Mouse (Mus musculus) neural tube, embryonic 14.5 days (tissue): ENCODE results near the gene Pcgf6. TPM values are rescaled to one million over a fixed set of nuclear protein-coding genes. Genes with fewer than 3 reads are reported as not detected.

Experiments
- ATAC-seq: fragments of 200-750 bp; cut with Nextera tagmentation; 2 replicates; pipeline ENCODE4 v1.8.0; 2017; ENCODE audit warnings: low read depth, mild to moderate bottlenecking, moderate TSS enrichment, moderate library complexity
- H3K27ac ChIP-seq: fragments of 300-500 bp; sonication (generic); 2 replicates; pipeline ENCODE4 v1.5.1; 2014; ENCODE audit warnings: low read depth, mild to moderate bottlenecking, control low read depth, low read length, moderate library complexity, mixed read lengths
- H3K27me3 ChIP-seq: fragments of 300-500 bp; sonication (generic); 2 replicates; pipeline ENCODE4 v1.6.1; 2014; ENCODE audit warnings: low read length; ENCODE audit not compliant: control insufficient read depth, insufficient read depth
- H3K36me3 ChIP-seq: fragments of 300-500 bp; sonication (generic); 2 replicates; pipeline ENCODE4 v1.6.1; 2014; ENCODE audit warnings: low read length, mixed read lengths; ENCODE audit not compliant: control insufficient read depth, insufficient read depth
- H3K4me1 ChIP-seq: fragments of 300-500 bp; sonication (generic); 2 replicates; pipeline ENCODE4 v1.6.1; 2014; ENCODE audit warnings: low read length; ENCODE audit not compliant: control insufficient read depth, insufficient read depth
- H3K4me2 ChIP-seq: fragments of 300-500 bp; sonication (generic); 2 replicates; pipeline ENCODE4 v1.6.1; 2014; ENCODE audit warnings: mild to moderate bottlenecking, low read depth, low read length, control low read depth
- H3K4me3 ChIP-seq: fragments of 300-500 bp; sonication (generic); 2 replicates; pipeline ENCODE4 v1.5.1; 2014; ENCODE audit warnings: low read depth, low read length, control low read depth, mixed read lengths
- H3K9ac ChIP-seq: fragments of 300-500 bp; sonication (generic); replicated peaks from 2 replicates; pipeline ENCODE4 v1.6.1; 2014; ENCODE audit warnings: low read depth, mild to moderate bottlenecking, control low read depth, low read length, mixed read lengths
- H3K9me3 ChIP-seq: fragments of 300-500 bp; sonication (generic); 2 replicates; pipeline ENCODE4 v1.6.1; 2016; ENCODE audit warnings: low read length; ENCODE audit not compliant: control insufficient read depth
- WGBS: fragments of 180-500 bp; shearing (Covaris S2); extraction: QIAGEN DNeasy Blood & Tissue Kit; methylation state at CpG from one replicate; pipeline ENCODE4 v1.1.7; 2014; 5-methylcytosine and 5-hydroxymethylcytosine counted together
- polyA plus RNA-seq: library from polyadenylated mRNA; unstranded; fragments of >200 nt; fragmentation: Nextera tagmentation; extraction: Ambion mirVana; gene quantifications from 2 replicates; pipeline ENCODE4 v1.2.1, GENCODE M21; 2014

Gene Pcgf6
- polyA plus RNA-seq, 1 experiment from 2014 or later: 46.9 TPM

DNA sequence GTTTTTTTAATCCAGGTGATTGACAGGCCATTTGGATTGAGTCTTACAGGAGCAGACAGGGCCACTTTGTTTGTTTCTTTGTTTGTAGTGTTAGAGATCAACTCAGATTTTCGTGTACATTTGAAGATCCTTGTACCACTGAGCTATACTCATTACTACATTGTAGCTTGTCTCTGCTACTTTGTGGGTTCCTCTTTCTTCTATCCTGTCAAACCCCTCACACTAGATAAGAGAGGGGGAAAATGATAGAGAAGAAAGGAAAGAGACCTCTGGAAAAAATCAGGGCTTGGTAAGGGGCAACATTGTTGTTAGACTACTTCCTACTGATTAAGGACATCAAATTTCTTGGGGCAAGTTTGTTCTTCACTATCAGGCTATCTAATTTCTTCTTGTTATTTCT is 7.0 kb upstream of the Pcgf6 start:
- no peak overlapping the region for H3K27ac ChIP-seq
- no peak overlapping the region for H3K4me3 ChIP-seq
- H3K4me2 ChIP-seq: no peak overlapping the region
- H3K4me1 ChIP-seq: no peaks in the 10 kb centered on the region
- no peaks in the 10 kb centered on the region for H3K27me3 ChIP-seq
- H3K36me3 ChIP-seq: no peaks in the 10 kb centered on the region
- no peak for ATAC-seq
- no peak overlapping the region for H3K9ac ChIP-seq
- no peaks in the 10 kb centered on the region for H3K9me3 ChIP-seq
- 84% methylated on average over 1 of the region's 1 CpGs for WGBS

DNA sequence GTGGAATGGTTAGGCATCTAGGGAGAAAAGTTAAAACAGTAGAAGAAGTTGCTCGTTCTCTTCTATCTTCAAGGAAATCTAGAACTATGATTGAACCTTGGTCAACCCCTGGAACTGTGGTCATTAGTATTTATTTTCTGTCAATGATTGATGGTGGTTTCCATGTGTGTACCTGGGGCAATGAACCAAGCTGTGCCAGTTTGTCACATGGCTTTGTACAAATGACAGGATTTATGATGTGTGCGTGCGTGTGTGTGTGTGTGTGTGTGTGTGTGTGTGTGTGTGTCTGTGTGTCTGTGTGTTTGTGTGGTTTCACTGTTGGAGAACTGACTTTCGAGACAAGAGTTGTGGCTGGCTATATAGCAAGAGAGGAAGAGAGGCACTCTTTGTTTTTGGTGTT is 2.8 kb upstream of the Pcgf6 start:
- Histone ChIP-seq H3K4me3 (no peak overlapping the region), H3K27me3 (no peaks in the 10 kb centered on the region), H3K36me3 (no peaks in the 10 kb centered on the region), H3K27ac (no peak overlapping the region), H3K9ac (no peak overlapping the region), H3K4me2 (no peak overlapping the region), H3K4me1 (peaks cover 12% of the 10 kb centered on the region), H3K9me3 (no peaks in the 10 kb centered on the region)
- ATAC-seq: no peak
- 83% methylated on average over 4 of the region's 4 CpGs for WGBS

DNA sequence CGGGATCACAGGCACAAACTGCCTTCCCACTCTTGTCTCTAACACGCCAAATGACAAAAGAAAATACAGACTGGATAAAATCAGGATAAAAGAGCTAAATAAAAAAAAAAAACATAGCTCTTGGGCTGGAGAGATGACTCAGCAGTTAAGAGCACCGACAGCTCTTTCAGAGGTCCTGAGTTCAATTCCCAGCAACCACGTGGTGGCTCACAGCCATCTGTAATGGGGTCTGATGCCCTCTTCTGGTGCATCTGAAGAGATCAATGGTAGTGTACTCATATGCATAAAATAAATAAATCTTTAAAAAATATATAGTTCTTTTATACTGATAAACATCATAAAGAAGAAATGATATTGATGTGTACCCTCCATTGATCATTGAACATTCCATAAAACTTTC is 2.2 kb upstream of the Pcgf6 start:
- peaks cover 12% of the 10 kb centered on the region for H3K4me1 ChIP-seq
- H3K27me3 ChIP-seq: no peaks in the 10 kb centered on the region
- H3K9me3 ChIP-seq: no peaks in the 10 kb centered on the region
- ATAC-seq: no peak
- H3K4me3 ChIP-seq: no peak overlapping the region
- 89% methylated on average over 4 of the region's 4 CpGs for WGBS
- H3K4me2 ChIP-seq: no peak overlapping the region
- H3K27ac ChIP-seq: no peak overlapping the region
- no peaks in the 10 kb centered on the region for H3K36me3 ChIP-seq
- no peak overlapping the region for H3K9ac ChIP-seq

DNA sequence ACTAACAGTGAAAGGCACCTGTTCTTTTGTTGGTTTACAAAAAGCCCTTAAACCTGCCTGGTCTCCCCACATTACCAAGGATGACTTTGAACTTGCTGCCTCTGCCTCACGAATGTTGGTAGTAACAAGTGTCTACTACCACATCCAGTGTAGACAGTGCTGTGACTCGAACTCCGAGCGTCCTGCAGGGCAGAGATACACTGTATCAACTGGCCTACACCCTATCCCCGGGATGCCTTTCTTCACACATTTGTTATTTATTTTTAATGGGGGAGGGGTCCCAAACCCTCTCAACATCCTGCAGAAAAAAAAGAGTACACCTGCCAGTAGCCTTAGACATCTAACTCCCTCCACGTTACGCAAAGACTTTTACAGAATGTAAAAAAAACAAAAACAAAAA is 866 bp downstream of the Pcgf6 start:
- no peaks in the 10 kb centered on the region for H3K27me3 ChIP-seq
- H3K36me3 ChIP-seq: no peaks in the 10 kb centered on the region; the same call in 1 of the 2 replicates
- peak overlapping the region; percentile 90 for H3K9ac ChIP-seq
- peak overlapping the region; percentile 96 for H3K4me3 ChIP-seq
- WGBS: 7% methylated on average over 7 of the region's 7 CpGs
- ATAC-seq: peak; percentile 58; the same call in 1 of the 2 replicates
- H3K27ac ChIP-seq: peak overlapping the region; percentile 92
- H3K4me1 ChIP-seq: peaks cover 12% of the 10 kb centered on the region
- no peaks in the 10 kb centered on the region for H3K9me3 ChIP-seq
- peak overlapping the region; percentile 61 for H3K4me2 ChIP-seq

DNA sequence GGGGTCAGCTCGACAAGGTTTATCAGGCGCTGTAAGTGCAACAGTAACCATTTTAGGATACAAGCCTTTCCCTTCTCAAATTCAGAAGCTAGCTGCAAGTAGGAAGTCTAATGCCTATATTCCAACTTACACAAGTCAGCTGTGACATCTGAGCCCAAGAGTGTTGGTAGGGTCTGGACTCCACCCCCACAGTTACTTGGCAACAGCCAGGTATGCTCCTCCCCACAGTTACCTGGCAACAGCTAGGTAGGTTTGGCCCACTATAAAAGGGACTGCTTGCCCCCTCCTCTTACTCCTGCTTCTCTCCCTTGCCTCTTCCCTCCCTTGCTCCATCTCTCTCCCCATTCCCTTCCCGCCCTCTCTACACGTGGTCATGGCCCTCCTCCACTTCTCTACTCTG is 1.6 kb downstream of the Pcgf6 start:
- 63% methylated on average over 4 of the region's 4 CpGs for WGBS
- Histone ChIP-seq H3K4me1 (peaks cover 12% of the 10 kb centered on the region), H3K27me3 (no peaks in the 10 kb centered on the region), H3K9me3 (no peaks in the 10 kb centered on the region), H3K4me3 (no peak overlapping the region), H3K9ac (no peak overlapping the region), H3K27ac (no peak overlapping the region), H3K36me3 (no peaks in the 10 kb centered on the region; the same call in 1 of the 2 replicates), H3K4me2 (peak overlapping the region; percentile 61; the same call in 1 of the 2 replicates)
- ATAC-seq: no peak

DNA sequence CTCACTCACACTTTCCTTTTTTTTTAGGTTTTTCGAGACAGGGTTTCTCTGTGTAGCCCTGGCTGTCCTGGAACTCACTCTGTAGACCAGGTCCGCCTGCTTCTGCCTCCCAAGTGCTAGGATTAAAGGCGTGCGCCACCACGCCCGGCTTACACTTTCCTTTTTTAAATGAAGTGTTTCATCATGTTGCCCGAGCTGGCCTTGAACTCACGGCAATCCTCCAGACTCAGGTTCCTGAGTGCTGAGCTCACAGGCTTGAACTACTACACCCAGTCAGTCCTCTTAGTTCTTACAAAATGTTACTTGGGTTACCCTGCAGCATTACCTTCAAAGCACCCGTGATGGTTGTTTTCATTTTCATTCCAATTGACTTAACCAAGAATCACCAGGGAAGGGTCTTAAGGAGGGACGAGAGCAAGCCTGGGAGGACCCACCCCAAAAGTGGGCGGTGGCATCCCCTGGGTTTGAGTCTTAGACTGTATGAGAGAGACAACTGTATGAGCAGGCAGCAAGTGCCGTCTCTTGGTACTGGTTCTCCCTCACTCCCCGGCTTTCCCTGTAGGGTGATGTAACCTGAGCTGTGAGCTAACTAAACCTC is 3.4 kb downstream of the Pcgf6 start:
- no peaks in the 10 kb centered on the region; the same call in 1 of the 2 replicates for H3K36me3 ChIP-seq
- no peak overlapping the region for H3K4me2 ChIP-seq
- ATAC-seq: no peak
- H3K27me3 ChIP-seq: no peaks in the 10 kb centered on the region
- peaks cover 12% of the 10 kb centered on the region for H3K4me1 ChIP-seq
- H3K27ac ChIP-seq: no peak overlapping the region
- no peaks in the 10 kb centered on the region for H3K9me3 ChIP-seq
- H3K4me3 ChIP-seq: no peak overlapping the region
- WGBS: 91% methylated on average over 13 of the region's 13 CpGs
- H3K9ac ChIP-seq: no peak overlapping the region

DNA sequence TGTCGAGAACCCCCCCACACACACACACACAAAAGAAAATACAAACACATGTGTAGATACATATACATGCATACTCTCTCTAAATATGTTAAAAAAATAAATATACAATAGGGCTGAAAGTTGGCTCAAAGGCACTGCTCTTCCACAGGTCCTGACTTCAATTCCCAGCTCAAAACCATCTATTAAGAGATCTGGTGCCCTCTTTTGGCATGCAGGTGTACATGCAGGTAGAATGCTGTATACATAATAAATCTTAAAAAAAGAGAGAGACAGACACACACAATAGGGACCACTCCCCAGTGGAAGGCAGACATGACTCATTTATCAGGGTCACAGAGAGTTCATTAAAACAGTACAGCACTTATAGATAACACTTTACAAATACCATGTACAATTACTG is 4.4 kb downstream of the Pcgf6 start:
- no peak for ATAC-seq
- Histone ChIP-seq H3K36me3 (no peaks in the 10 kb centered on the region; the same call in 1 of the 2 replicates), H3K27ac (no peak overlapping the region), H3K4me2 (no peak overlapping the region), H3K27me3 (no peaks in the 10 kb centered on the region), H3K9ac (no peak overlapping the region), H3K9me3 (no peaks in the 10 kb centered on the region), H3K4me1 (peaks cover 12% of the 10 kb centered on the region), H3K4me3 (no peak overlapping the region)
- WGBS: 81% methylated on average over 1 of the region's 1 CpGs

DNA sequence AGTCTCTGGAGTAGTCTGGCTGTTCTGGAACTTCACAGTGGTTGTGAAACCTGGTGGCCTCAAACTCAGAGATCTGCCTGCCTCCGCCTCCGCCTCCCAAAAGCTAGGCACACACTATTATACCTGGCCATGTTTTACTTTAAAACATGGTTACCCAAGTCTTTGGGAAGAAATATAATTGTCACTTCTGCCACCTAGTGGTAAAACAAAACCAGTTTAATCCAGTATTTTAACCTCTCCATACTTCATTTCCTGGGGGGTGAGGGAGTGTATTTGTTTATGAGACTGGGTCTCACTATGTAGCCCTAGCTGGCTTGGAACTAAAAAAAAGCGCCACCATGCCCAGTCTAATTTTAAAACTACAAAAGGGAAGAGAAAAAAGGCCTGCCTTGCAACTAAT is 7.1 kb downstream of the Pcgf6 start:
- Histone ChIP-seq H3K4me3 (no peak overlapping the region), H3K9me3 (no peaks in the 10 kb centered on the region), H3K9ac (no peak overlapping the region), H3K27ac (no peak overlapping the region), H3K4me2 (no peak overlapping the region), H3K4me1 (no peaks in the 10 kb centered on the region), H3K36me3 (peaks cover 16% of the 10 kb centered on the region), H3K27me3 (no peaks in the 10 kb centered on the region)
- 85% methylated on average over 3 of the region's 3 CpGs for WGBS
- ATAC-seq: no peak

DNA sequence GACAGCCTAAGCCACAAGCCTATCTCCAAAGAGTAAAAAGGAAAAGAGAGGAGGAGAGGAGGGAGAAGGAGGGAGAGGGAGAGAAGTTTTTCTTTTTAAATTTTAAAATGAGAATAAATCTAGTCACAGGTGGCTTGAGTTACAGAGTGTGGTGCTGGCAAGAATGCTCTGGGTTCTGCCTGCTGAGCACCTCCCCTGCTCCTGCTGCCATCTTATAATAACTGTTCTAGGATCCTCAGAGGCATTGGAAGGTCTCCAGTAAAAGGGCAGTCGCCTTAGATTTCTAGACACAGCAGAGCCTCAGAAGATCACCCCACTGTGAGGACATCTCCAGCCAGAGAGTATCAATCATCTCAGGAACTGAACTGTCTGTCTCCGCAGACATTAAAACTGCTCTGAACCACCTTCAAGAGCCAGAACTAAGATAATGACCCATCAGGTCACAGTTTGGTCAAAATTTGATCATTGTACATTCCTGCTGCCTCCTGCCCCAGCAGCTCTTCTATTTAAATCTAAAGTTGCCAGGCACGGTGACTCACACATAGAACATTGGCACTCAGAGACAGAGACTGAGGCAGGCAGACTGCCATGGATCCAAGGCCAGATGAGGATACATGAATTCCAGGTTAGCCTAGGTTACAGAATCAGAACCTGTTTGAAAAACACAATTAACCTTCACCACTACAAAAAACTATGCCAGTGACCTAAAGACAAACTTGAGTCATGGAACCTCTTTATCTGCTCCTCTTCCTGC is 9.8 kb downstream of the Pcgf6 start:
- no peaks in the 10 kb centered on the region for H3K4me1 ChIP-seq
- peaks cover 24% of the 10 kb centered on the region for H3K36me3 ChIP-seq
- no peaks in the 10 kb centered on the region for H3K9me3 ChIP-seq
- H3K4me3 ChIP-seq: no peak overlapping the region
- no peak for ATAC-seq
- no peak overlapping the region for H3K4me2 ChIP-seq
- WGBS: 89% methylated on average over 3 of the region's 3 CpGs
- H3K9ac ChIP-seq: no peak overlapping the region
- no peaks in the 10 kb centered on the region for H3K27me3 ChIP-seq
- H3K27ac ChIP-seq: no peak overlapping the region
